Mouse (Mus musculus): ENCODE results near the gene Arsg.

The Arsg gene

GRCm38 (mm10) chr11:109494890-109495770 lies 22.0 kb downstream of the Arsg start:
- no peak for DNase-seq (ENCODE audit: extremely low read depth, insufficient read length, low spot score)

GRCm38 (mm10) chr11:109495771-109496474 lies 22.7 kb downstream of the Arsg start:
- no peak for DNase-seq (ENCODE audit: extremely low read depth, insufficient read length, low spot score)

GRCm38 (mm10) chr11:109496475-109496993 lies 23.4 kb downstream of the Arsg start:
- no peak for DNase-seq (ENCODE audit: extremely low read depth, insufficient read length, low spot score)

GRCm38 (mm10) chr11:109496996-109497714 lies 24.0 kb downstream of the Arsg start:
- DNase-seq (ENCODE audit: extremely low read depth, insufficient read length, low spot score) = no peak

DNA sequence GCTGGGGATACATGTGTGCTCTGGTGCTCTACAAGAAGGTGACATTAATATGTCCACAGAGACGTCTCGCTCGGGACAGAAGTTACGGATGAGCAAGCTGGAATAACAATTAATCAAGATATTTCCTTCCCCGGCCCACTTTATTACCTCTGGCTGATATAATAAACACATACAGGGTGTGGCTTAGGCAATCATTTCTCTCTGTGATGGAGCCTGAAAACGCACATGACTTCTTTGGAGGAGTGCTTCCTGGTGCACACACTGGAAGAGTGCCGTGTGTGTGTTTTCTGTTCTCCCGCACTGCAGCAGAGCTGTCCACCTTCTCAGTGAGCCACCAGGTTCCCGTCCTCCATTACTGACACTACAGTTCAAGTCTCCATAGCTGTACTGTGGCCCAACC lies 24.8 kb downstream of the Arsg start:
- no peak for DNase-seq (ENCODE audit: extremely low read depth, insufficient read length, low spot score)

GRCm38 (mm10) chr11:109500206-109500605 lies 27.0 kb downstream of the Arsg start:
- no peak for DNase-seq (ENCODE audit: extremely low read depth, insufficient read length, low spot score)

DNA sequence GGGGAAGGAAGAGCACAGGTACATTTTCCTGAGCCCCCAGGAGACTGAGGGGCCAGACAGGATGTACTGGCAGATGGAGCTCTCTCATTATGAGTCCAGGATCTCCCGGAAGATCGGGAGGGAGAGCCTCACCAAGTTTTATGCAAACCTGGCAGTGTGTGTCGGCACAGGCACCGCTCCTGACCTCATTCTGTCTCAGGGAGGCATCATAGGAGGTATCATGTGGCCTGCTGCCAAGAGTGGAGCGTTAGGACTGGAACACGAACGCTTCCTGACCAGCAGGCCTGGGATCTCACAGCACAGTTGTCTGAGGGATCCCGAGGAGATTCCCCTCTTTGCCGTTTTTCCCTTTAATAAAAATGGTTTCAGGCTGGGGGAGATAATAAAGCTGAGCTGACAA lies 31.8 kb downstream of the Arsg start:
- DNase-seq (ENCODE audit: extremely low read depth, insufficient read length, low spot score) = no peak

DNA sequence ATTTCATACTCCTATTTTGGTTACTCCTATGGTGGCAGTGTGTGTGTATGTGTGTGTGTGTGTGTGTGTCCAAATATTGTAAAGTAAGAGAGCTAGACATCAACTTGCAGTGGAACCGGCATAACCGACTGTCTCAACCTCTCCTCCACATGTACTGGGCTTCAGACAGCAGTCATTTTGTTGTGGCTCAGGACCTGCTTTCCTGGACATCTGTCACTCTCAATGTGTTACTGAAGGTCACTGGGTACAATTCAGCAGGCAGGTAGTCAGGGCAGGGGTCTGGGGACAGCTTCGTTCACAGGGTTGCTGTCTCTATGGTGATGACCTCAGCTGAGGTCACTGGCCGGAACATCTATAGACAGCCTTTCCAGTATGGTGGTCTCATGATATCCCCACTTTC lies 32.6 kb downstream of the Arsg start:
- DNase-seq (ENCODE audit: extremely low read depth, insufficient read length, low spot score) = no peak

DNA sequence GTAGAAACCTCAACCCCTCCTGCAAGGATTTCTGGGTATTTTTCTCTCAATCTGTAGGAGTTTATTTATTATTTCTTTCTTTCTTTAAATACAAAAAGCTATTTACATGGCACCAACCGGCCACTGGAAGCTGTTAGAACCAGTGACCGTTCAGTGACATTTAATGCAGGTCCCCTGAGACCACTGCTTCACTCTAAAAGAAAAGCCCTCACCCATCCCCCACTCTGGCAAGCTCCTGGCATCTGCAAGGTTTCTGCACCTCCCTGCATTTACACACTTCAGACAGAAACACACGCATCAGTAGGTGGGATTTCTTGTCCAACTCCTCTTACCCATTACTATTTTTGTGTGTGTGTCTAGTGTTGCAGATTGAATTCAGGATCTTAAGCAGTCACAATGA lies 33.9 kb downstream of the Arsg start:
- no peak for DNase-seq (ENCODE audit: extremely low read depth, insufficient read length, low spot score)

DNA sequence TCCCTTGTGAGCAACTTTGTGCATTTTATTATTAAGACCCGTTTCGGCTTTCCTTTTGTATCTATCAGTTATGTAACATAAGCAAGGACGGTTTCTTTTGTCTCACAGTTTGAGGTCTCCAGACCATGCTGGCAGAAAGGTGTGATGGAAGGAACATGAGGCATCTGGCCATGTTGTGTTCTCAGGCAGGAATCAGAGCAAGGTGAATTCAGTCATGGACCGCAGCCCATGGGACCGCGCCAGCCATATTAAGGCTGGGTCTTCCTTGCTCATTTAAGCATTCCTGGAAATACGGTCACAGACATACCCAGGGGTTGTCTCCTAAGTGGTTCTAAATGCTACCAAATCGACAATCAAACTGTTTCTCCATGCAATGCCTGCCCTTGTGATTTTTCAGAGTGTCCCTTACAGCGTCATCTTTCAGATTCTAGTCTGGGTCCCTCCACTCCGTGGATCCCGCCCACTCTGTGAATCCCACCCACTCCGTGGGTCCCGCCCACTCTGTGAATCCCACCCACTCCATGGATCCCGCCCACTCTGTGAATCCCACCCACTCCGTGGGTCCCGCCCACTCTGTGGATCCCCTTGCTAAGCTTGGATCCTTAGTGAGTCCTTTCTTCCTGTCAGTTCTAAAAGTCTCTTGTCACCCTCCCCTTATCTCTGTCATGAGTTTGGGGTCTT lies 40.0 kb downstream of the Arsg start:
- DNase-seq (ENCODE audit: extremely low read depth, insufficient read length, low spot score) = no peak

GRCm38 (mm10) chr11:109514064-109514612 lies 41.0 kb downstream of the Arsg start:
- DNase-seq (ENCODE audit: extremely low read depth, insufficient read length, low spot score) = no peak

DNA sequence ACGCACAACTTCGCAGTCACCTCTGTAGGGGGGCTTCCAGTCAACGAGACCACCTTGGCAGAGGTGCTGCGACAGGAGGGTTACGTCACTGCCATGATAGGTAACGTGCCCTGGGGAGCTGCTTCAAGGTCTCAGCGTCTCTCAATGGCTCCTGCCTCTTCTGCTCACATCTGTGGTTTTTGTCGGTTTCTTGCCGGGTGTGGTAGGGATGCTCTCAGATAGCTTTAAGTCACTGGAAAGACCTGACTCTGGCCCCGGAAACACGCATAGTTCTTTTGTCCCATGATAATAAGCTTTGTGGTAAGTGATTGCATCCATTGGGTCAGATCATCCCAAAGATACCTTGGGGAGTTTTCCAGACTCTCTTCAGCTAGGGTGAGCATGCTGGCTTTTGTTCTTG lies 44.2 kb downstream of the Arsg start:
- no peak for DNase-seq (ENCODE audit: extremely low read depth, insufficient read length, low spot score)

DNA sequence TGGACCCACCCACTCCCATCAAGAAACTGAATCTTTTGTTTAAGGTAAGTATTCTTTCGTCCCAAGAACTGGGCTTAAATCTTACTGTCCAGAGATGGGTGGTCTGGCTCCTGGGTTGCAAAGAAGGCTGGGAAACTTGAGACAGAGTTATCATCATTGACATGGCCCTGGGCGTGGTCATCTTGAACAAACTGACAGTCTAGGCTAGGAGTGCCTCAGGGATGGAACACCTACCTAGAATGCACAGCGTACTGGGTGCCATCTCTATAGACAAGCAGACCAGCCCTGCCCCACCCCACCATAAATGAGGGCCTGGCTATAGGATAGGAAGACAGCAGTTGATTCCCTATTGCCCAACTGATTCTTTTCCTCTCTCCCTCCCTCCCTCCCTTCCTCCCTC lies 44.6 kb downstream of the Arsg start:
- DNase-seq (ENCODE audit: extremely low read depth, insufficient read length, low spot score) = no peak

DNA sequence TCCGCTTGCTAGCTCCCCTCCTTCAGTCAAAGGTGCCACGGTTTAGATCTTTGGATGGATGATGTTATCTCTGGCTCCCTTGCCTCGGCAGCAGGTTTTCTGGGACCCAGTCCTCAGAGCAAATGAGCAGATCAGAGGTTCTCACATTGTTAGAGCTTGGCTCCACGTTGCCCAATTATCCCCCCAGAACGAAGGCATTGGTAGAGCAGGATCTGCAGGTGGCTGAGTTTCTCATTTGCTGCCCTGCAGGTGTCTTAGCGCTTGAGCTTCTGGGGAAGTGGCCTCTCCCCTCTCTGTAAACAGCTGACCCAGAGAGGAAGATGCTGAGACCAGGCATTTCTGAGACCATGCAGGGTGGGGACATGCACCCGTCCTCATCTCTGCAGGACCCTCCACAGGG lies 47.8 kb downstream of the Arsg start:
- DNase-seq (ENCODE audit: extremely low read depth, insufficient read length, low spot score) = no peak

GRCm38 (mm10) chr11:109524869-109525268 lies 51.7 kb downstream of the Arsg start:
- no peak for DNase-seq (ENCODE audit: extremely low read depth, insufficient read length, low spot score)

DNA sequence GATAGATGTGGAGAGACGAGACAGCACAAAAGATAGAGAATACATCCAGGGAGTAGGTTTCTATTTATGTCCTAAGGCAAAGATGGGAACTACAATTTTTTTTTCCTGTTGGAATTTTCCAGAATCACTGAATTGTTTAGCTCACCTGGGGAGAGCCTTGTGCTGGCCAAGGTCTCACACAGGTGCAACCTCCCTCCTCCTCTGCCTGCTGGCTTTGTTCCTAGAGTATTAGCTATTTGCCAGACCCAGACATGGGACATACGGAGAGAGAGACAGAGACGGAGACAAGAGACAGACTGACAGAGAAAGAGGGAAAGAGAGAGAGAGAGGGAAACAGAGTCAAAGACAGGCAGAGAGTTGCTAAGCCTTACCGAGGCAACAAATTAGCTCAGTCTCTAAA lies 52.4 kb downstream of the Arsg start:
- no peak for DNase-seq (ENCODE audit: extremely low read depth, insufficient read length, low spot score)

- no peak for DNase-seq (ENCODE audit: extremely low read depth, insufficient read length, low spot score)
Measured at GRCm38 (mm10) chr11:109530030-109530429, 56.9 kb downstream of the Arsg start.

DNA sequence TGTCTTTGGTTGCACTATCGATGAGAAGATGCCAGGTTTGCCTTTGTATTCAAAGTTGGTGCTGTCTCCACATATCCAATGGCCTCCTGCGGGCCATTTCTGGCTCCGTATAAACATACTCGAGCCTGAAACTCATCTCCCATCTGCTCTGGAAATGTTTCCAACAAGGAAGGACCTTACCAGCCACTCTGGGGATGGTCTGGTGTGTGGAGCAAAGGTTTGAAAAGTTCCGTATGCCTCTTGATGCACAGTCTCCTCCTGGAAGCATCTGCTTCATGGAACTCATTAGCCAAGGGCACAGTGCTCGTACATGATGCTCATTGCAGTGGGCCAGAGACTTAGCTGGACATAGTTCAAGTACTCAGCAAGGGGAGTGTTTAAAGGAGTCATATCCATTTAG lies 62.8 kb downstream of the Arsg start:
- DNase-seq (ENCODE audit: extremely low read depth, insufficient read length, low spot score) = no peak

DNA sequence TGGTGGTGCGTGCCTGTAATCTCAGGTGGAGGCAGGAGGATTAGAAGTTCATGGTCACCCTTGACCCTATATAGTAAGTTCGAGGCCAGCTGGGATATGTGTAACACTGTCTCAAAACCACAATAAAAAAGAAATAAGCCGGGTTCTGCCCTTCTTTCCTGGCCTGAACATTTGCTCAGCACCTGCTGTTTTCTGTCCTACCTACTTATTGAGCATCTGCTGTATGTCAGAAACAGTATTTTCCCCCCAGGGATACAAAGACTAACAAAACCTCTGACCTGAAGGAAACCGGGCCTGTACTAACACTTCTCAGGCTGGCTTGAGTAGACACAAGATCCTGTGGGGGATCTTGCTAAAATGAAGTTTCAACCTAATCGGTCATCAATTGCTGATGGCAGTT lies 63.8 kb downstream of the Arsg start:
- no peak for DNase-seq (ENCODE audit: extremely low read depth, insufficient read length, low spot score)

DNA sequence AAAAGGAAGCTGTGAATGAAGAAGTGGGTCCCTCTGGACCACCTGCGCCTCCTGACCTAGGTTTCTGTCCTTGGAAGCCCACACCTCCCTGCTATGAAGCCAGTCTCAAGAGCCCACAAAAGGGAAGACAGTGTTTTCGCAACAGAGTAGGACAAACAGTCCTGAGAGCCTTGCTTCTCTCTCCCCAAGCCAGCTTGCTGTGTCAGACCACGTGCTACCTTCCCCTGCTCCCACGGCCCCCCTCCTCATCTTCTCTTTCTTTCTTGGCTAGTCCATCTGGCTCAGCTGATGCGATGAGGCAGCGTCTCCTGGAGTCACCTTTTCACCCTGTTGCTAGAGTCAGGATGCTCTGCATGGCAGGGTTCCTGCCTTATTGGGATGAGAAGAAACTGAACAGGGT lies 66.1 kb downstream of the Arsg start:
- no peak for DNase-seq (ENCODE audit: extremely low read depth, insufficient read length, low spot score)
